Mouse (Mus musculus) testis, adult 2 months (tissue): Measurements from ENCODE around the gene 4930523C07Rik. TPM values are rescaled to one million over a fixed set of nuclear protein-coding genes. Genes with fewer than 3 reads are reported as not detected.

Experiments used
- H3K27ac ChIP-seq: fragments of 200-500 bp; 2 replicates; pipeline ENCODE4 v1.5.1; 2012; ENCODE audit warnings: low read depth, low read length; ENCODE audit not compliant: control insufficient read depth, insufficient read depth
- H3K27me3 ChIP-seq: fragments of 200-500 bp; 2 replicates; pipeline ENCODE4 v1.6.1; 2012; ENCODE audit warnings: mild to moderate bottlenecking, low read length, moderate library complexity; ENCODE audit not compliant: control insufficient read depth, insufficient read depth
- H3K36me3 ChIP-seq: fragments of 200-500 bp; 2 replicates; pipeline ENCODE4 v1.6.1; 2012; ENCODE audit warnings: mild to moderate bottlenecking, low read length; ENCODE audit not compliant: control insufficient read depth, insufficient read depth
- H3K4me1 ChIP-seq: fragments of 200-500 bp; 2 replicates; pipeline ENCODE4 v1.6.1; 2012; ENCODE audit warnings: low read length; ENCODE audit not compliant: control insufficient read depth, insufficient read depth
- H3K4me3 ChIP-seq: fragments of 200-500 bp; 2 replicates; pipeline ENCODE4 v1.5.1; 2012; ENCODE audit warnings: low read depth, mild to moderate bottlenecking, low read length, moderate library complexity, mixed read lengths; ENCODE audit not compliant: control insufficient read depth
- CTCF ChIP-seq: fragments of 200-500 bp; IDR thresholded peaks from 2 replicates; pipeline ENCODE4 v1.5.1; 2012; ENCODE audit warnings: low read depth, mild to moderate bottlenecking, inconsistent platforms, low read length, moderate library complexity; ENCODE audit not compliant: control insufficient read depth, insufficient read depth, insufficient replicate concordance
- POLR2A ChIP-seq: fragments of 200-500 bp; IDR thresholded peaks from 2 replicates; pipeline ENCODE4 v1.6.1; 2012; ENCODE audit warnings: low read depth, mild to moderate bottlenecking, inconsistent platforms, low read length, moderate library complexity; ENCODE audit not compliant: control insufficient read depth
- polyA plus RNA-seq: library from polyadenylated mRNA; depleted of rRNA; stranded (reverse); fragments of >200 nt; gene quantifications from 2 replicates; pipeline ENCODE4 v1.2.3, GENCODE M21; 2012; rRNA removed

4930523C07Rik gene
- polyA plus RNA-seq, 1 experiment: 27.8 TPM

GRCm38 (mm10) chr1:160084239-160084638 lies 40.1 kb downstream of the 4930523C07Rik start:
- no peak for TF ChIP-seq CTCF
- no peak for TF ChIP-seq POLR2A
- peaks cover 9% of the 10 kb centered on the region for H3K4me1 ChIP-seq
- H3K4me3 ChIP-seq: no peak overlapping the region
- H3K36me3 ChIP-seq: no peaks in the 10 kb centered on the region
- H3K27me3 ChIP-seq: no peaks in the 10 kb centered on the region
- no peak overlapping the region for H3K27ac ChIP-seq

- Histone ChIP-seq H3K27ac (no peak overlapping the region), H3K27me3 (no peaks in the 10 kb centered on the region), H3K36me3 (no peaks in the 10 kb centered on the region), H3K4me3 (no peak overlapping the region), H3K4me1 (no peaks in the 10 kb centered on the region)
- no peak for TF ChIP-seq POLR2A
- no peak for TF ChIP-seq CTCF
Observed at GRCm38 (mm10) chr1:160086651-160087050, 42.5 kb downstream of the 4930523C07Rik start.

- no peaks in the 10 kb centered on the region for H3K36me3 ChIP-seq
- no peak overlapping the region for H3K4me3 ChIP-seq
- H3K27me3 ChIP-seq: no peaks in the 10 kb centered on the region
- TF ChIP-seq POLR2A (no peak), CTCF (no peak)
- no peaks in the 10 kb centered on the region for H3K4me1 ChIP-seq
- H3K27ac ChIP-seq: no peak overlapping the region
Observed at GRCm38 (mm10) chr1:160099659-160100302, 55.6 kb downstream of the 4930523C07Rik start.

- Histone ChIP-seq H3K27ac (no peak overlapping the region), H3K4me1 (no peaks in the 10 kb centered on the region), H3K4me3 (no peak overlapping the region), H3K27me3 (no peaks in the 10 kb centered on the region), H3K36me3 (no peaks in the 10 kb centered on the region)
- TF ChIP-seq POLR2A (no peak), CTCF (no peak)
Observed at GRCm38 (mm10) chr1:160100996-160101395, 56.8 kb downstream of the 4930523C07Rik start.

- Histone ChIP-seq H3K36me3 (no peaks in the 10 kb centered on the region), H3K27ac (no peak overlapping the region), H3K27me3 (no peaks in the 10 kb centered on the region), H3K4me3 (no peak overlapping the region), H3K4me1 (no peaks in the 10 kb centered on the region)
- TF ChIP-seq POLR2A (no peak), CTCF (no peak)
Observed at GRCm38 (mm10) chr1:160105426-160105825, 61.2 kb downstream of the 4930523C07Rik start.

- Histone ChIP-seq H3K36me3 (no peaks in the 10 kb centered on the region), H3K27ac (no peak overlapping the region), H3K27me3 (no peaks in the 10 kb centered on the region), H3K4me3 (no peak overlapping the region), H3K4me1 (no peaks in the 10 kb centered on the region)
- no peak for TF ChIP-seq CTCF
Observed at GRCm38 (mm10) chr1:160108604-160109003, 64.4 kb downstream of the 4930523C07Rik start.

- no peak overlapping the region for H3K4me3 ChIP-seq
- H3K4me1 ChIP-seq: no peaks in the 10 kb centered on the region
- no peaks in the 10 kb centered on the region for H3K36me3 ChIP-seq
- H3K27me3 ChIP-seq: no peaks in the 10 kb centered on the region
- H3K27ac ChIP-seq: no peak overlapping the region
- TF ChIP-seq CTCF: no peak
- TF ChIP-seq POLR2A: no peak
Observed at GRCm38 (mm10) chr1:160123957-160124356, 79.8 kb downstream of the 4930523C07Rik start.

Other genes starting within 250 kb of the 4930523C07Rik start
- not detected in 2 replicates for gene Tnn, start 109.2 kb downstream of the 4930523C07Rik start, polyA plus RNA-seq
- 19.5 and 22.8 TPM in 2 replicates for gene Mrps14, start 150.8 kb downstream of the 4930523C07Rik start, polyA plus RNA-seq
- gene Cacybp, start 168.5 kb downstream of the 4930523C07Rik start, polyA plus RNA-seq: 7.3 and 9.8 TPM in 2 replicates